Mouse (Mus musculus) kidney, embryonic 14.5 days (tissue): ENCODE measurements around the gene Palld. TPM values are rescaled to one million over a fixed set of nuclear protein-coding genes. Genes with fewer than 3 reads are reported as not detected.

Source experiments
- ATAC-seq: fragments of 200-750 bp; cut with Nextera tagmentation; 2 replicates; pipeline ENCODE4 v1.8.0; 2017; ENCODE audit warnings: moderate number of reproducible peaks, mild to moderate bottlenecking, moderate TSS enrichment, moderate library complexity; ENCODE audit not compliant: low FRiP score, low TSS enrichment
- H3K27ac ChIP-seq: fragments of 300-500 bp; sonication (generic); 2 replicates; pipeline ENCODE4 v1.5.1; 2014; ENCODE audit warnings: low read depth, mild to moderate bottlenecking, low read length, moderate library complexity, mixed read lengths
- H3K27me3 ChIP-seq: fragments of 300-500 bp; sonication (generic); 2 replicates; pipeline ENCODE4 v1.6.1; 2014; ENCODE audit warnings: mild to moderate bottlenecking, low read length; ENCODE audit not compliant: control insufficient read depth, insufficient read depth
- H3K36me3 ChIP-seq: fragments of 300-500 bp; sonication (generic); 2 replicates; pipeline ENCODE4 v1.6.1; 2014; ENCODE audit warnings: low read length, mixed read lengths; ENCODE audit not compliant: control insufficient read depth, insufficient read depth
- H3K4me1 ChIP-seq: fragments of 300-500 bp; sonication (generic); 2 replicates; pipeline ENCODE4 v1.6.1; 2014; ENCODE audit warnings: low read length, mixed read lengths; ENCODE audit not compliant: control insufficient read depth, insufficient read depth
- H3K4me2 ChIP-seq: fragments of 300-500 bp; sonication (generic); replicated peaks from 2 replicates; pipeline ENCODE4 v1.6.1; 2014; ENCODE audit warnings: low read depth, mild to moderate bottlenecking, low read length
- H3K4me3 ChIP-seq: fragments of 300-500 bp; sonication (generic); 2 replicates; pipeline ENCODE4 v1.5.1; 2014; ENCODE audit warnings: mild to moderate bottlenecking, low read length
- H3K9ac ChIP-seq: fragments of 300-500 bp; sonication (generic); 2 replicates; pipeline ENCODE4 v1.6.1; 2014; ENCODE audit warnings: low read depth, mild to moderate bottlenecking, low read length, moderate library complexity
- H3K9me3 ChIP-seq: fragments of 300-500 bp; sonication (generic); 2 replicates; pipeline ENCODE4 v1.6.1; 2016; ENCODE audit warnings: low read length; ENCODE audit not compliant: control insufficient read depth
- whole genome bisulfite sequencing: fragments of 180-500 bp; shearing (Covaris S2); extraction: QIAGEN DNeasy Blood & Tissue Kit; methylation state at CpG from one replicate; pipeline ENCODE4 v1.1.7; 2014; 5-methylcytosine and 5-hydroxymethylcytosine counted together
- polyA plus RNA-seq: library from polyadenylated mRNA; unstranded; fragments of >200 nt; fragmentation: Nextera tagmentation; extraction: Ambion mirVana; gene quantifications from 2 replicates; pipeline ENCODE4 v1.2.1, GENCODE M21; 2014

Palld gene
- polyA plus RNA-seq, 1 experiment from 2014 or later, result 53.1 TPM

GRCm38 (mm10) chr8:61695416-61695815 is 207.1 kb downstream of the Palld start:
- no peak for ATAC-seq
- H3K4me3 ChIP-seq, result no peak overlapping the region
- 12% methylated on average over 1 of the region's 1 CpGs for WGBS

GRCm38 (mm10) chr8:61692866-61693265 is 209.6 kb downstream of the Palld start:
- no peaks in the 10 kb centered on the region for H3K9me3 ChIP-seq
- H3K36me3 ChIP-seq, result no peaks in the 10 kb centered on the region
- no peak overlapping the region for H3K27ac ChIP-seq
- H3K27me3 ChIP-seq, result no peaks in the 10 kb centered on the region
- no peak overlapping the region for H3K4me2 ChIP-seq
- 79% methylated on average over 4 of the region's 4 CpGs for WGBS
- no peak for ATAC-seq
- H3K9ac ChIP-seq, result no peak overlapping the region
- H3K4me3 ChIP-seq, result no peak overlapping the region
- H3K4me1 ChIP-seq, result peaks cover 8% of the 10 kb centered on the region; the same call in 1 of the 2 replicates

More at GRCm38 (mm10) chr8:61695416-61695815, 207.1 kb downstream of the Palld start:
- Histone ChIP-seq H3K9me3 (no peaks in the 10 kb centered on the region), H3K4me1 (peaks cover 13% of the 10 kb centered on the region; the same call in 1 of the 2 replicates), H3K27ac (no peak overlapping the region), H3K9ac (no peak overlapping the region), H3K36me3 (no peaks in the 10 kb centered on the region), H3K27me3 (no peaks in the 10 kb centered on the region), H3K4me2 (no peak overlapping the region)

- no peaks in the 10 kb centered on the region for H3K9me3 ChIP-seq
- H3K36me3 ChIP-seq, result no peaks in the 10 kb centered on the region; the same call in 1 of the 2 replicates
- H3K4me3 ChIP-seq, result no peak overlapping the region
- WGBS, result 87% methylated on average over 3 of the region's 3 CpGs
- H3K4me1 ChIP-seq, result peaks cover 8% of the 10 kb centered on the region; the same call in 1 of the 2 replicates
- no peaks in the 10 kb centered on the region for H3K27me3 ChIP-seq
- H3K4me2 ChIP-seq, result no peak overlapping the region
- no peak for ATAC-seq
- H3K27ac ChIP-seq, result no peak overlapping the region
- H3K9ac ChIP-seq, result no peak overlapping the region
Measured at GRCm38 (mm10) chr8:61692129-61692528, 210.4 kb downstream of the Palld start.

- WGBS, result 47% methylated on average over 1 of the region's 1 CpGs
Measured at GRCm38 (mm10) chr8:61691391-61691790, 211.1 kb downstream of the Palld start.

GRCm38 (mm10) chr8:61687071-61687470 is 215.4 kb downstream of the Palld start:
- no peak overlapping the region for H3K9ac ChIP-seq
- no peak overlapping the region for H3K4me2 ChIP-seq
- H3K27me3 ChIP-seq, result no peaks in the 10 kb centered on the region
- no peaks in the 10 kb centered on the region for H3K9me3 ChIP-seq
- H3K27ac ChIP-seq, result no peak overlapping the region
- 0 out of 2 replicates have a peak, but pooled peaks have one; percentile 57 for ATAC-seq
- H3K4me1 ChIP-seq, result no peaks in the 10 kb centered on the region
- 68% methylated on average over 4 of the region's 4 CpGs for WGBS
- no peak overlapping the region for H3K4me3 ChIP-seq
- peaks cover 7% of the 10 kb centered on the region; the same call in 1 of the 2 replicates for H3K36me3 ChIP-seq

More at GRCm38 (mm10) chr8:61691391-61691790, 211.1 kb downstream of the Palld start:
- Histone ChIP-seq H3K27ac (no peak overlapping the region), H3K4me2 (no peak overlapping the region), H3K9ac (no peak overlapping the region), H3K27me3 (no peaks in the 10 kb centered on the region), H3K4me1 (peaks cover 8% of the 10 kb centered on the region; the same call in 1 of the 2 replicates), H3K4me3 (no peak overlapping the region), H3K36me3 (no peaks in the 10 kb centered on the region; the same call in 1 of the 2 replicates), H3K9me3 (no peaks in the 10 kb centered on the region)
- no peak for ATAC-seq

GRCm38 (mm10) chr8:61686340-61686739 is 216.2 kb downstream of the Palld start:
- Histone ChIP-seq H3K4me2 (no peak overlapping the region), H3K27me3 (no peaks in the 10 kb centered on the region), H3K36me3 (peaks cover 7% of the 10 kb centered on the region; the same call in 1 of the 2 replicates), H3K9ac (no peak overlapping the region), H3K4me1 (no peaks in the 10 kb centered on the region), H3K9me3 (no peaks in the 10 kb centered on the region), H3K4me3 (no peak overlapping the region), H3K27ac (no peak overlapping the region)
- 0 out of 2 replicates have a peak, but pooled peaks have one; percentile 35 for ATAC-seq

- no peaks in the 10 kb centered on the region for H3K4me1 ChIP-seq
- peaks cover 7% of the 10 kb centered on the region; the same call in 1 of the 2 replicates for H3K36me3 ChIP-seq
- 96% methylated on average over 1 of the region's 1 CpGs for WGBS
- no peak overlapping the region for H3K27ac ChIP-seq
- H3K9ac ChIP-seq, result no peak overlapping the region
- no peak for ATAC-seq
- H3K27me3 ChIP-seq, result no peaks in the 10 kb centered on the region
- no peak overlapping the region for H3K4me2 ChIP-seq
- no peaks in the 10 kb centered on the region for H3K9me3 ChIP-seq
- no peak overlapping the region for H3K4me3 ChIP-seq
Measured at GRCm38 (mm10) chr8:61685280-61685679, 217.2 kb downstream of the Palld start.

GRCm38 (mm10) chr8:61684280-61684939 is 218.1 kb downstream of the Palld start:
- no peaks in the 10 kb centered on the region for H3K4me1 ChIP-seq
- H3K36me3 ChIP-seq, result peaks cover 7% of the 10 kb centered on the region; the same call in 1 of the 2 replicates
- no peak overlapping the region for H3K27ac ChIP-seq
- 54% methylated on average over 4 of the region's 4 CpGs for WGBS
- no peak overlapping the region for H3K9ac ChIP-seq
- H3K4me2 ChIP-seq, result no peak overlapping the region
- no peaks in the 10 kb centered on the region for H3K27me3 ChIP-seq
- no peak overlapping the region for H3K4me3 ChIP-seq
- no peaks in the 10 kb centered on the region for H3K9me3 ChIP-seq
- ATAC-seq, result no peak

GRCm38 (mm10) chr8:61682902-61683301 is 219.6 kb downstream of the Palld start:
- Histone ChIP-seq H3K27me3 (no peaks in the 10 kb centered on the region), H3K27ac (no peak overlapping the region), H3K4me3 (no peak overlapping the region), H3K9ac (no peak overlapping the region), H3K9me3 (no peaks in the 10 kb centered on the region), H3K4me1 (no peaks in the 10 kb centered on the region), H3K4me2 (no peak overlapping the region), H3K36me3 (peaks cover 7% of the 10 kb centered on the region; the same call in 1 of the 2 replicates)
- WGBS, result 24% methylated on average over 2 of the region's 2 CpGs
- peak; percentile 68; the same call in 1 of the 2 replicates for ATAC-seq
